Mouse (Mus musculus): ENCODE results near the gene Spry1.
"Not testable (repeated sequence)": the region's sequence is repeated elsewhere in the genome, so short reads cannot be mapped to it uniquely, and the experiment has no call there.

- not testable (repeated sequence) for TF ChIP-seq CTCF, POLR2A (IDR thresholded peaks at IDR 0.05; ENCODE audit: extremely low read depth, insufficient read depth, low read length)
Observed at GRCm38 (mm10) chr3:37599641-37600040, 40.1 kb upstream of the Spry1 start.

Measured in cortical plate, adult 2 months (tissue).